Mouse (Mus musculus): ENCODE measurements around the gene Rgs16. TPM values are rescaled to one million over a fixed set of nuclear protein-coding genes. Genes with fewer than 3 reads are reported as not detected.
"Not testable (repeated sequence)": the region's sequence is repeated elsewhere in the genome, so short reads cannot be mapped to it uniquely, and the experiment has no call there.

Rgs16 gene
- total RNA-seq, 1 experiment from 2014 or later = 5.5 TPM

DNA sequence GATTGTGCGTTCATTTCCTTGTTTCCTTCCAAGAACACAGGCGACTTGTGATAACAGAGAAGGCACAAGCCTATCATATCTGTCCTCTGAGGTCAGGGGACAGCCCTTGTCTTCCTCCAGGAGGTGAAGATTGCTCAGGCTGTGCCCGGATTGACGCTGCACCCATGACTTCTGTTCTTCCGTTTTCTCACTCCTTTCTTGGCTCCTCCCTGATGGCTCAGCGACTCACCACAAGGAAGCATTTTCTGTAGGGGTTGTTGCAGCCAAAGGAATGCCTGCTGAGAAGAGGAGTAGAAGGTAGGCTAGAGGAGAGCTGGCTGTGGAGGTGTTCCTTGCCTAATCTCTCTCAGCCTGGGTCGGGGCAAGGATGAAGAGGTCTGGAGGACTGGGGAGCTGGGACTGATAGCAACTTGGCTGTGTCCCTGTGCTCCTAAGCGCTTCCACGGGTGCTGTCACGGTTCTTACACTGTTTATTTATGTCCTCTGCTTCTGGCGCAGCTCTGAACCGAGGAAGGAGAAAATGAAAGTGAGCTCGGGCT is 11.7 kb downstream of the Rgs16 start:
- peak; percentile 16 for DNase-seq

DNA sequence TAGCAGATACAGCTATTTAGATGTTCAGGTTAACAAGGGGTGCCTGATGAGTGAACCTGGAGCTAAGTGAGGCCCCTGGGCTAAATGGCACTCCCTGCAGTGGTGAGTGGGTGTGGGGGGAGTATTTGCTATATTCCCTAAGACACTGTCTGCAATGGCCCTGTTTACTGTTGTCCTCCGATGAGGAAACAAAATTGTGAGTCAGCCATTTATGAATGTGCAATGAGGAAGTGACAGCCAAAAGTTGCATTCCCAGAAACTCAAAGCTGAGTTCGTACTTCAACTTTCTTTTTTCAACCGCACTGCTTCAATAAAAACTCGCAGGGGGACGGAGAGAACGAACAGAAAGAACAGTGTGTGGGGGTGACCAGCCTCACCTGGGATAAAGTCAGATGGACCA is 12.4 kb downstream of the Rgs16 start:
- DNase-seq = no peak

DNA sequence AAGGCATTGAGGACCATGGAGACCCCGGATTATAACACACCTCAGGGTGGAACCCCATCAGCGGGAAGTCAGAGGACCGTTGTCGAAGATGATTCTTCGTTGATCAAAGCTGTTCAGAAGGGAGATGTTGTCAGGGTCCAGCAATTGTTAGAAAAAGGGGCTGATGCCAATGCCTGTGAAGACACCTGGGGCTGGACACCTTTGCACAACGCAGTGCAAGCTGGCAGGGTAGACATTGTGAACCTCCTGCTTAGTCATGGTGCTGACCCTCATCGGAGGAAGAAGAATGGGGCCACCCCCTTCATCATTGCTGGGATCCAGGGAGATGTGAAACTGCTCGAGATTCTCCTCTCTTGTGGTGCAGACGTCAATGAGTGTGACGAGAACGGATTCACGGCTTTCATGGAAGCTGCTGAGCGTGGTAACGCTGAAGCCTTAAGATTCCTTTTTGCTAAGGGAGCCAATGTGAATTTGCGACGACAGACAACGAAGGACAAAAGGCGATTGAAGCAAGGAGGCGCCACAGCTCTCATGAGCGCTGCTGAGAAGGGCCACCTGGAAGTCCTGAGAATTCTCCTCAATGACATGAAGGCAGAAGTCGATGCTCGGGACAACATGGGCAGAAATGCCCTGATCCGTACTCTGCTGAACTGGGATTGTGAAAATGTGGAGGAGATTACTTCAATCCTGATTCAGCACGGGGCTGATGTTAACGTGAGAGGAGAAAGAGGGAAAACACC is 13.7 kb downstream of the Rgs16 start:
- no peak for DNase-seq

DNA sequence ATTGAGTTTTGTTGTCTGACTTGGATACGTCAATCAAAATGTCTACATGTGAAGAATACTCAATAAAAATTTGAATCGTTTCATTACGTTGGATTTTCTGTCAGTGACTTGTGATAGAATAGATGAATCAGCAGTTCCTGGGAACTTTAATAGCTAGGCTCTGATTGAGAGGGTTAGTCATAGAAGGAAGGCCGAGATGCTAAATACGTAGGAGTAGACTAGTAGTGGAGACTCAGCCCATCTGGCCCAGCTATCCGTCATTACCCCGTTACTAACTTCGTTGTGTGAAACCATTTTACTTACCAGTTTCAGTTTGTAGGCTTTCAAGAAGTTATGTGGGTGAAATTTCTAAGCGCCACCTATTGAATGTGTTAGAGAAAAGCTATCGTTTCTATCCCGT is 24.0 kb downstream of the Rgs16 start:
- no peak for DNase-seq

DNA sequence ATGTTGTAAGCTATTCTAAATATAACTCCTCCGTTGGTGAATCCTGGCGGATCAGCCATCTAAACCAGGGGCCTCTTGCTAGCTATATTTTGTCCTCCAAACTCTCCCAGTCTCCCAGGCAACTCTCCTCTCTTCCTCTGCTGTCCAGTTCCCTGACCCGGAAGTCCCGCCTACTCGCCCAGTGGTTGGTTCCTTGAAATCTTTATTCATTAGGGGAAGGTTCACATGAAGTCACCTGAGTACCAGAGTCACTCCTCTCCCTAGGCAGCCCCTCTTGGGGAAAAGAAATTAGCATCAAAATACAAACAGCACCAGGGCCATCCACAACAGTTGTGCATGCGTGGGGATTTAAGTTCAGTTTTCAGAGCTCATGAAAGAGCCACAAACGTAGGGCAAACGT is 26.1 kb downstream of the Rgs16 start:
- no peak for DNase-seq

DNA sequence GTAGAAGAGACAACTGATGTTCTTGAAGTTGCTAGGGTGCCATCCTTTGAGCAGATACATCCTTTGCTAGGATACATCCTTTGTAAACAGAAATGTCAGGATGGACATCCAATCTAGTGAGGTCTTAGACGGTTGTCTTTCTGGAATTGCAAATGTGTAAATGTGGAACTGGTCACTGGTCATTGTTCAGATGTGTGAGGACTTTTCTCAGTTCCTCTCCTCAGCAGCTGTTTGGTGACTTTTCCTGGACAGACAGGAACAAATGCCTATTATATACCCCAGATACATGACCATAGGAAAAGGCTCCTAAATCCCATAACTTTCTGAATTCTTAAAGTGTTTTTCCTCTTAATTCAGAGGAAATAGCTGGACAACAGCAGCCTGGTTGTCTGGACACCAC is 27.1 kb downstream of the Rgs16 start:
- no peak for DNase-seq

DNA sequence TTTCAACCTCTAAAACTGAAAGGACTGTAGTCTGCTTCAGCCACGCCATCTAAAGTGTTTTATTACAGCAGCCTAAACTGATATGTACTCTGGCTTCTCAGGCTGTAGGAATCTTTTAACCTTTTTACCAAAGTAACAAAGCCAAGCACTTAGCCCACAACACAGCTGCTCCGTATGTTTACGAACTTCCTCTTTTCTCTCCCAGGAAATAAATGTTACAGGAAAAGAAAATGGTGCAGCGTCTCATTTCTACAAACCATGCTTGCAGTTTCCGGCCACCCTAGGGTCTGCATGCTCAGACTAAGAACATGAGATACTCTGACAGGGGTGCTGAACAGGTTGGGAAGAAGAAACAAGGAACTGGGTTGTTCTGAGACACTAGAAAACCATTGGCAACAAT is 28.3 kb downstream of the Rgs16 start:
- DNase-seq = no peak

DNA sequence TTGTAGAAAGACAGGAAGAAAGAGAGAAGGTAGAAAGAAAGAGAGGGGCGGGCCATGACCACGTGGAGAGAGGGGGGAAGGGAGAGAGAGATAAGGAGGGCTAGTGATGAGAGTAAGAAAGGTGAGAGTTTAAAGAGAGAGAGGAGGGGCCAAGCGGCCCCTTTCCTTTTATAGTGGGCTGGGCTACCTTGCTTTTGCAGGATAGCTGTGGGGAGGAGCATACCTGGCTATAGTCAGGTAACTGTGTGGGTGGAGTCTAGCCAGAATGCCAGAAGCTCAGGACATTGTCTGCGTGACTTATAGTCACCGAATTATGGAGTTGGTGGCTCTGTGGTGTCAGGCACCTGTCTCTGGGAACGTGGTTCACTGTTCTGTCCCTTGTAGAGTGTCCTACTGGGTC is 29.4 kb downstream of the Rgs16 start:
- not testable (repeated sequence) for DNase-seq

DNA sequence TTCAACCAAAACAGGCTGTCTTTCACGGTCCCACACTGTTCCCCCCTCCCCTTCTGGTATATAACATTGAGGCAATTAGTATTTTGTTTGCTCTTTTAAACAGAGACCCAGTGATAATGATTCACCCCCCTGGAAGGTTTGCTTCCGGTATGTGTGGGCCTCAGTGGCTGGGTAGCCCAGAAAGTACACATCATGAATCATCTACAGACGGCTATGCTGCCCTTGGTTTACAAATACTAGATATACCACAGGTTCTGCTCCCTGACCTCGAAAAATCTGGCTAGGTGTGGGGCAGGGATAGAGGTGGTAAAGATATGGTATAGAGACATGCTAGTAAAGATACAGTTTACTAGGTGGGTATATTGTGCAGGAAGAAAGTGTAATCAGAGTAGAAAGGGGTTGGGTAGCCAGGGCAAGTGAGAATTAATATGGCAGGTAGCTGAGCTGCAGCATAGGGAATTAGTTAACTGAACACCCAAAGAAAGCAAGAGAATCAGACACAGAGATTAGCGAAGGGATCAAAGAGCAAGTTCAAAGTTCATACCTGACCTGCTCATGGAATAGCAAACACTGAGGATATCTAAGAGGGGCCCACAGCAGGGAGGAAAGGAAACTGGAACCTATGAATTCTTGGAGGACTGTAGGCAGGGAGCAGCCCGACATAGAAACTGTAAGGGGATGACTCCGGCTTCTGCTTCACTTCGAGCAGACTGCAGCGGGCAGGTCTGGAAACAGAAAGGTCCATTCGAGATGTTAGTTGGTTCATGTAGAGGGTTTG is 30.0 kb downstream of the Rgs16 start:
- no peak for DNase-seq

DNA sequence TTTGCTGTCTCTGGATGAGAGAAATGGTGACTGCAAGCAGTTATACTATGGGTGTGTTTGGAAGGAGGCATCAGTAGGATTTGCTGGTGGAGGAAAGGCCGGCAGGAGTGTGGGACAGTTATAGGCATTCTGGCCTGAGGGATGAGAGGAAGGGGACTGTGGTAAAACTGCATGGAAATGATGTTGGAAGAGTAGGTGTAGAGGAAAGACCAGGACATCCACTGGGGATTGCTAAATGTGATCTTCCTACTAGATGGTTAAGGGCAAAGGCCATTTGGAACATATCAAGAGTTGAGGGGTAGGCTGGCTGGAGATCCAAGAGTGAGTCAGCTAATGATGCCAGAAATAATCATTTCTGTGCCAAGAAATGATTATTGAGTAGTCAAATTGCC is 30.6 kb downstream of the Rgs16 start:
- no peak for DNase-seq

DNA sequence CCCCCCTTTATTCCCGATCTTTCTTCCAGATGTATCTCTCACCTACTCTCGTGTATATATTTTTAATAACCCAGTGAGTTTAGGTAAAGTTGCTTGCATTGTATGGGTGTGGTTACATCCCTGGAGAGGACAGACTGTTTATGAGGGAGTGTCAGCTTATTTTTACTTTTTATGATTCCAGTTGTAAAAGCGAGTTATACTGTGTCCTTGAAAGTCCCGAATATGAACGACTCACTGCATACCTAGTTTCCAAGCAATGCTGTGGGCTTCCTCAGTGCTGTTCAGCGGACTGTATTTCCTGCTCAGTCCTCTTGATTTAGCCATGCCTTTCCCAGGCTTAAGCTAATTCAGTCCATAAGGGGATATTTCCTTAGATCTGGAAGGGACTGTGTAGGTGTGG is 35.0 kb downstream of the Rgs16 start:
- DNase-seq = no peak

DNA sequence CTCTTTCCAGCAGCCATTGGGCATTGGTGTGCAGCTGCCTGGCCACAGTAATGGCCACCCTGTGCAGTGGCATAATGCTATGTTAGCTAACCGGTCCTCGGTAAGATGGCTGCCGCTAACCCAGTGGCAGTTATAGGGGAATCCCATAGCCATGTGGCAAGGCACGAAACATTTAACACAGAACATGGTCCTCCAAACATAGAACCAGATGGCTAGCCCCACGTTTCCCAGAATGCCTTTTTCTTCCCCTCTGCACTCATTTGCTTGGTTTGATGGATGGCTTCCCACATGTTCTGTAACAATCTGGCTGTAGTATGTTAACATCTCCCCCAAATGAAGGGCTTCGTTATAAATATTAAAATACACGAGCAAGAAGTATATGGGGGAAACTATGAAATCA is 36.1 kb downstream of the Rgs16 start:
- no peak for DNase-seq

DNA sequence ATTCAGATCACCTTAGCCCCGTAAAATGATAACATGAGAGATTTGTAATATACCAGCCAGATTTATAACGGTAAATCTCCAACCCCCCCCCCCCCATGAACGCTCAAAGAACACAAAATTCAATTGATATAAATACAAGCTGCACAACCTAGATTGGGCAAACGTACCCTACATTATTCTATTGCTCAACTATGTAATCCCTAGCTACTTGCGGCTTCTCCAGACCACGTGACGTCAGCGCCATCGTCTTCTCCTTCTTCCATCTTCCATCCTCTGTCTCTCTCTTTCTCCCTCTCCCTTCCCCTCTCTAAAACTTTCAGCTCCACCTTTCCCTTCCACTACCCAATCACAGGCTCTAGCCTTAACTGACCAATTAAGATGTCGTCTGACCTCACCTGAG is 38.1 kb downstream of the Rgs16 start:
- no peak for DNase-seq

DNA sequence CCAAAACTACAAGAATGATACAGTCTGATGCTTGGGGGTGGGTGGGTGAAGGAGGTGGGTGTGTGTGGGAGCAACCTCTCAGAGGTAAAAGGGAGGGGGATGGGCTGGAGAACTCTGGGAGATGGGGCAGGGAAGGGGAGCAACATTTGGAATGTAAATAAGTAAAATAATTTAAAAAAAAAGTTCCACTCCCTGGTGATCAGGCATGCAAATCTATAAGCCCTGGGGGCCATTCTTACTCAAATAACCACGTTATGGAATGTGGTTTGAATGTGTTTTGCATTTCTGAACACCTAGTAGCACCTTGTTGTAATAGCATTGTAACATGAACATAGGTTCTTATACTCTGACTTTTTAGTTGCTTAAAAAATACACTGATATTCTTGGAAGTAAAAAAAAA is 43.2 kb downstream of the Rgs16 start:
- no peak for DNase-seq

DNA sequence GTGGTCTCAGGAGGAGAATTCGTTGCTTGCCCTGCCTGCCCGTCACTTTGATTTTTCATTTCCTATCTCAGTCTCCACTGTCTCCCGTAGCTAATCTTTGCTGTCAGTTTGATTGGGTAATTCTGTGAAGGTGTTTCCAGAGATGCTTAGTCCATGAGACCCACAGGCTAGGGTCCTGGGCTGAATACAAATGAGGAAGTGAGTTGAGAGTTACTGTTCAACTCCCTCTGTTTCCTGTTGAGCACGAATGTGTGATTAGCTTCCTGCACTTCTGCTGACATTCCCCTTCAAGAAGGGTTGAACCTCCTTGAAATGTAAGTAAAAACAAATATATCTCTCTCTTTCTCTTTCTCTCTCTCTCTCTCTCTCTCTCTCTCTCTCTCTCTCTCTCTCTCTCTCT is 45.5 kb downstream of the Rgs16 start:
- DNase-seq = no peak

DNA sequence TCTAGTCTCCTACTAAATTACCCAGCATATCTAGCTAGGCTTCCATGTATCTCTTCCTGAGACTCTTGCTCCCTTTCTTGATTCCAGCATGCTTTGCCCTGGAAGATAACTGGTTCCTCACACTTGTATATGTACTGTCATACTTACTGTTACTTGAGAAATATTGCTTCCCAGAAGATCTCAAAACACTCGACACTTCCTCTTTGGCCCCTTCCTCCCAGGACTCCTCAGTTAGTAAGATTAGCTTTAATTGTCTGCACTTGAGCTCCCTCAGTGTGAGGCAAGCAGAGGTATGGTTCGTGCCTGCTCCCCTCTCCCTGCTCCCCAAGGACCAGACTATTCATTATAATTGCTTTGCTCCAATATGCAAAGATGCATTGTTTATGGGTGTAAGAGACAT is 50.6 kb downstream of the Rgs16 start:
- DNase-seq = no peak

DNA sequence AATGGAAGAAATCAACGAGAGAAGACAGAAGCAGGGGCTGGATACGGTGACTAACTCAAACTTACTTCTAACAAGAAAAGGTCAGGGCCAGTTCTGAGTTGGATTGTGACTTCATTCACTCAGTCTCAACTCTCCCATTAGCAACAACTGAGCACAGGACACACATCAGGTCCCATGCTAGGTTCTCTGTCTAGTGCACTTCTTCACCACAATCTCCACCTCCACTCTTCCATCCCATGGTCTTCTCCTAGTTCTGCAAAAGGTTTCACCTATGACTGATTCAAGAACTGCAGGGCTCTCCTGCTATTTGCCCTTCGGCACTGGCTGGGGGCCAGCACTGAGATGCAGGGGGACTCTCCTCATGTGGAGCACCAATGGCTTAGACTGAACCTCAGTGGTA is 54.1 kb downstream of the Rgs16 start:
- DNase-seq = peak; percentile 3

Other genes starting within 250 kb of the Rgs16 start
- gene Npl, start 190.3 kb upstream of the Rgs16 start, total RNA-seq (2021) = 11.3 and 12.7 TPM in 2 replicates
- not detected in 2 replicates for gene Rgs8, start 87.3 kb upstream of the Rgs16 start, total RNA-seq (2021)
- gene Rnasel, start 9.1 kb downstream of the Rgs16 start, total RNA-seq (2021) = 13.9 and 17.6 TPM in 2 replicates
- gene Rgsl1, start 103.8 kb downstream of the Rgs16 start, total RNA-seq (2021) = 0.15 TPM in 1 of 2 replicates, not detected in the other
- gene Teddm1b, start 134.0 kb downstream of the Rgs16 start, total RNA-seq (2021) = not detected in 2 replicates
- not detected in 2 replicates for gene Teddm1a, start 151.4 kb downstream of the Rgs16 start, total RNA-seq (2021)
- 635 and 924 TPM in 2 replicates for gene Glul, start 159.6 kb downstream of the Rgs16 start, total RNA-seq (2021)
- gene Teddm2, start 159.9 kb downstream of the Rgs16 start, total RNA-seq (2021) = 0.33 and 1.0 TPM in 2 replicates

Data from adrenal gland, postnatal 25 days (tissue).